Mouse (Mus musculus): ENCODE data around the gene Cd300a. TPM values are rescaled to one million over a fixed set of nuclear protein-coding genes. Genes with fewer than 3 reads are reported as not detected.

Cd300a gene
- polyA plus RNA-seq, 1 experiment from 2014 or later, result 1.5 TPM

DNA sequence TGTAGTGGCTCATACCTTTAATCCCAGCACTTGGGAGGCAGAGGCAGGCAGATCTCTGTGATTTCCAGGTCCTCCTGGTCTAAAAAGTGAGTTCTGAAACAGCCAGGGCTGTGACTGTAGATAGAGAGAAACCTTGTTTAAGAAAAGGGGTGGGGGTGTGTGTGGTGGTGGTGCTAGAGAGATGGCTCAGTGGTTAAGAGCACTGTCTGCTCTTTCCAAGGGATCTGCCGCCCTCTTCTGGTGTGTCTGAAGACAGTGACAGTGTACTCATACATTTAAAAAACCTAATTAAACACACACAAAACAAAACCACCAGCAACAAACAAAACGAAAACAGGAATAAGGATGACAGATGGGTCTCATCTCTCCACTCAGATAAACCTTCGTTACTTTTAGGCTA lies 27.2 kb upstream of the Cd300a start:
- H3K9ac ChIP-seq (ENCODE audit: low read length), result no peak overlapping the region
- 0 out of 2 replicates have a peak, but pooled peaks cover 7% of the 10 kb centered on the region for H3K4me1 ChIP-seq (replicated peaks; ENCODE audit: control insufficient read depth, insufficient read depth)
- WGBS, result 82% methylated on average over 3 of the region's 3 CpGs
- ATAC-seq (ENCODE audit: low FRiP score, low TSS enrichment), result no peak
- H3K27me3 ChIP-seq (ENCODE audit: control insufficient read depth, insufficient read depth, low read length), result no peaks in the 10 kb centered on the region
- no peaks in the 10 kb centered on the region for H3K9me3 ChIP-seq (ENCODE audit: control insufficient read depth, low read length)
- no peak for DNase-seq (ENCODE audit: low spot score)
- no peak overlapping the region for H3K27ac ChIP-seq (replicated peaks)
- no peaks in the 10 kb centered on the region for H3K36me3 ChIP-seq (ENCODE audit: control insufficient read depth, insufficient read depth, low read length)
- no peak overlapping the region for H3K4me2 ChIP-seq (replicated peaks; ENCODE audit: low read depth)
- no peak; the same call in 1 of the 2 replicates for TF ChIP-seq CTCF (IDR thresholded peaks at IDR 0.05; ENCODE audit: low read depth)
- TF ChIP-seq EP300 (optimal IDR thresholded peaks at IDR 0.05), result no peak
- H3K4me3 ChIP-seq (ENCODE audit: low read depth, low read length), result no peak overlapping the region

DNA sequence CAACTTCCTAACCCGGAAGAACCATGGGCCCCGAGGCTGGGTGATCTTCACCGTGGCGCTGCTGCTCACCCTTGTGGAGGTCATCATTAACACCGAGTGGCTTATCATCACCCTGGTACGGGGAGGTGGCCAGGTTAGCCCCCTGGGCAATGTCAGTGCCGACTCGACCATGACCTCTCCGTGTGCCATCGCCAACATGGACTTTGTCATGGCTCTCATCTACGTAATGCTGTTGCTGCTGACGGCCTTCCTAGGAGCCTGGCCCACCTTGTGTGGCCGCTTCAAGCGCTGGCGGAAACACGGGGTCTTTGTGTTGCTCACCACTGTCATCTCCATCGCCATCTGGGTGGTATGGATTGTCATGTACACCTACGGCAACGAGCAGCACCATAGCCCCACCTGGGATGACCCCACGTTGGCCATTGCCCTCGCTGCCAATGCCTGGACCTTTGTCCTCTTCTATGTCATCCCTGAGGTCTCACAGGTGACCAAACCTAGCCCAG lies 25.9 kb upstream of the Cd300a start:
- H3K27ac ChIP-seq (replicated peaks), result no peak overlapping the region
- DNase-seq (ENCODE audit: low spot score) (no peak), ATAC-seq (ENCODE audit: low FRiP score, low TSS enrichment) (no peak)
- H3K4me1 ChIP-seq (replicated peaks; ENCODE audit: control insufficient read depth, insufficient read depth), result 0 out of 2 replicates have a peak, but pooled peaks cover 7% of the 10 kb centered on the region
- H3K36me3 ChIP-seq (ENCODE audit: control insufficient read depth, insufficient read depth, low read length), result no peaks in the 10 kb centered on the region
- H3K9me3 ChIP-seq (ENCODE audit: control insufficient read depth, low read length), result no peaks in the 10 kb centered on the region
- H3K4me3 ChIP-seq (ENCODE audit: low read depth, low read length), result no peak overlapping the region
- no peak overlapping the region for H3K4me2 ChIP-seq (replicated peaks; ENCODE audit: low read depth)
- WGBS, result 92% methylated on average over 21 of the region's 21 CpGs
- no peaks in the 10 kb centered on the region for H3K27me3 ChIP-seq (ENCODE audit: control insufficient read depth, insufficient read depth, low read length)
- H3K9ac ChIP-seq (ENCODE audit: low read length), result no peak overlapping the region
- no peak for TF ChIP-seq EP300 (optimal IDR thresholded peaks at IDR 0.05)
- TF ChIP-seq CTCF (IDR thresholded peaks at IDR 0.05; ENCODE audit: low read depth), result no peak

DNA sequence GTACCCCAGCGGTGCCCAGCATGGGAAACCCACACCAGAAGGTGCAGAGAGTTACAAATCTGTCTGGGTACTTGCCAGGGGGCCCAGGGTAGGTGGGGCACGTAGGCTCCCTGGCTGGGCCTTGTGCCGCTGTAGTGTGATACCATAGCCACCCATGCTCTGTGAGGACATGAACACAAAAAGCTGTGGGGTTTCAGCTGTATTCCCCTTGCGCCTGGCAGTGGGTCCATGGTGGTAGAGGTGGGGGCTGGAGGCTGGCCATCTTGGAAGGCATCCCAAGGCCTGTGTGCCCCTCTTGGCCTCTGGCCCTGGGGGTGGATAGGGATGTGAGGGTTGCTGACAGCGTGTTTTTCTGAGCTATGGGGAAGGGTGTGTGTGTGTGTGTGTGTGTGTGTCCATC lies 23.8 kb upstream of the Cd300a start:
- Histone ChIP-seq H3K27me3 (ENCODE audit: control insufficient read depth, insufficient read depth, low read length) (no peaks in the 10 kb centered on the region), H3K4me3 (ENCODE audit: low read depth, low read length) (no peak overlapping the region), H3K36me3 (ENCODE audit: control insufficient read depth, insufficient read depth, low read length) (no peaks in the 10 kb centered on the region), H3K4me1 (replicated peaks; ENCODE audit: control insufficient read depth, insufficient read depth) (0 out of 2 replicates have a peak, but pooled peaks cover 7% of the 10 kb centered on the region), H3K4me2 (replicated peaks; ENCODE audit: low read depth) (no peak overlapping the region), H3K9ac (ENCODE audit: low read length) (no peak overlapping the region), H3K27ac (replicated peaks) (no peak overlapping the region), H3K9me3 (ENCODE audit: control insufficient read depth, low read length) (no peaks in the 10 kb centered on the region)
- WGBS, result 66% methylated on average over 5 of the region's 5 CpGs
- DNase-seq (ENCODE audit: low spot score) (no peak), ATAC-seq (ENCODE audit: low FRiP score, low TSS enrichment) (no peak)
- TF ChIP-seq EP300 (optimal IDR thresholded peaks at IDR 0.05) (no peak), CTCF (IDR thresholded peaks at IDR 0.05; ENCODE audit: low read depth) (no peak)

DNA sequence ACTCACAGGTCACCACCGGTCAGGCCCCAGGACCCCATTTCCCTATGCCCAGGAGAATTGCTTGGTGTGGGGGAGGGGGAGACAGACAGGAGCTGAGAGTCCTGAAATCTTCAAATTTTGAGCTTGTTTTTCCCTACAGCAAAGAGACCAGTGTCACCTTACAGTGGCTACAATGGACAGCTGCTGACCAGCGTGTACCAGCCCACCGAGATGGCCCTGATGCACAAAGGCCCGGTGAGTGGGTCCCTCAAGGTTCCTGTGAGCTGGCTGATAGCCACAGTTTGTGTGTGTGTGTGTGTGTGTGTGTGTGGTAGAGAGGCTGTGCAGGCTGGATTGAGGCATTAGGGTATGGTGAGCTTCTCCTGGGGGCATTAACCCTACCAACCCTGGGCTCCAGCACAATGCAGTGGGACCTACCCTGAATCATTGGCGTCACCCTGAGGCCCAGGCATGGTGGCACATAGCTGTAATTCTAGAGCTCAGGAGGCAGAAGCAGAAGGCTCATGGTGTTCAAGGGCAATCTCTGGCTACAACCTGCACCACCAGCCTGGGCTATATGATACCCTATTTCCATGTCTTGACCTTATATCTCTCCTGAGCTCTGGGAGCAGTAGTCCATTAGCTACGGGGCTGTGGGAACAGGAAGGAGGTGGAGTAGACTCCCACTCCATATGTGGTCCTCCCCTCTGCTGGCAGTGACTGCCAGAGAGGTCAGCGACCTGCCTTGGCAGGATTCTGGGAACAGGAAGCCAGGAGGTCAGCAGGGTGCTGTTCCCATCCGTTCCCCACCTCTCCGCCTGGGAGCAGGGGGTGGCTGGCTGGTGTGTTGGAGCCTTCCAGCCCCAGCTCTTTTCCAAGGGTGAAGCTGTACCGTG lies 23.1 kb upstream of the Cd300a start:
- ATAC-seq (ENCODE audit: low FRiP score, low TSS enrichment) (peak; percentile 48), DNase-seq (ENCODE audit: low spot score) (peak; percentile 39)
- H3K36me3 ChIP-seq (ENCODE audit: control insufficient read depth, insufficient read depth, low read length), result no peaks in the 10 kb centered on the region
- TF ChIP-seq EP300 (optimal IDR thresholded peaks at IDR 0.05) (no peak), CTCF (IDR thresholded peaks at IDR 0.05; ENCODE audit: low read depth) (no peak)
- H3K4me2 ChIP-seq (replicated peaks; ENCODE audit: low read depth), result no peak overlapping the region; the same call in 1 of the 2 replicates
- peak overlapping the region; percentile 65 for H3K27ac ChIP-seq (replicated peaks)
- no peaks in the 10 kb centered on the region for H3K27me3 ChIP-seq (ENCODE audit: control insufficient read depth, insufficient read depth, low read length)
- H3K4me3 ChIP-seq (ENCODE audit: low read depth, low read length), result no peak overlapping the region
- 0 out of 2 replicates have a peak, but pooled peaks cover 7% of the 10 kb centered on the region for H3K4me1 ChIP-seq (replicated peaks; ENCODE audit: control insufficient read depth, insufficient read depth)
- H3K9ac ChIP-seq (ENCODE audit: low read length), result peak overlapping the region; percentile 35; the same call in 1 of the 2 replicates
- WGBS, result 36% methylated on average over 10 of the region's 10 CpGs
- no peaks in the 10 kb centered on the region for H3K9me3 ChIP-seq (ENCODE audit: control insufficient read depth, low read length)

DNA sequence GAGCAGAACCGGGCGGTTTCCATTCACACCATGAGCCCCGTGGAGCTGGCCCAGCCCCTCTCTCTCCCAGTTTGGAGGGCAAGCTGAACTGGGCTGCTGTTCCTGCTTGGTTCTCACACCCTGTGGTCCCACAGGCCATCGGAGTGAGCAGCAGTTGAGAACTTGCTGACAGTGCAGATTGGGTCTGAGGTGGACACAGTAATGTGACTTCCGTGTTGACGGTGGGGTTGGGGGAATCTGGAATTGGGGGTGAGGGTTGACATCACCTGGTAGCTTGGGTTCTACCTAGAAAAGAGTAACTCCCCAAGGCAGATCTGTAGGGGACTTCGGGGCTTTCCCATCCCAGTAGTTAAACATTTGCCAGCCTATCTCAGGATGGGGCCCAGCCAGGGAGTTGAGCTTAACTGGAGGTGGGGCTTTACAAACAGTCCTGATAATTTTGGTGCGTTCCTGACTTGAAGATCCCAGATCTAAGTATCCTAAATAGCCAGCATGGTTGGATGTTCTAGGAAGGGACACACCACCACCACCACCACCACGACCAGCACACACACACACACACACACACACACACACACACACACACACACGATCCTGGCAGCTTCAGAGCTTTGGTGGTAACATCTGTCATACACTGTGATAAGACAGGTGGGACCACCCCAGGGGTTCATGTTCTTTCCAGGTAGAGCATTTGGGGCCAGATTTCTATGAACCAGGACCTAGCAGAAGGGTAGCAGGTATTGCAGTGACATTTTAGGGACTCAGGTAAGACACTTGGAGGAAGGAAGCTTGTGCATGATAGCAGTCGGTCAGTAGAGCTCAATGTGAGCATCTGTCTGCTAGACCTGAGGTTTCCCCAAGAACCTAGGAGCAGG lies 22.2 kb upstream of the Cd300a start:
- no peaks in the 10 kb centered on the region for H3K27me3 ChIP-seq (ENCODE audit: control insufficient read depth, insufficient read depth, low read length)
- DNase-seq (ENCODE audit: low spot score), result peak; percentile 66
- H3K9ac ChIP-seq (ENCODE audit: low read length), result peak overlapping the region; percentile 35; the same call in 1 of the 2 replicates
- 36% methylated on average over 11 of the region's 11 CpGs for WGBS
- H3K4me2 ChIP-seq (replicated peaks; ENCODE audit: low read depth), result no peak overlapping the region; the same call in 1 of the 2 replicates
- H3K4me1 ChIP-seq (replicated peaks; ENCODE audit: control insufficient read depth, insufficient read depth), result 0 out of 2 replicates have a peak, but pooled peaks cover 7% of the 10 kb centered on the region
- TF ChIP-seq CTCF (IDR thresholded peaks at IDR 0.05; ENCODE audit: low read depth) (no peak), EP300 (optimal IDR thresholded peaks at IDR 0.05) (no peak)
- no peak overlapping the region for H3K4me3 ChIP-seq (ENCODE audit: low read depth, low read length)
- ATAC-seq (ENCODE audit: low FRiP score, low TSS enrichment), result peak; percentile 43
- no peaks in the 10 kb centered on the region for H3K36me3 ChIP-seq (ENCODE audit: control insufficient read depth, insufficient read depth, low read length)
- H3K27ac ChIP-seq (replicated peaks), result peak overlapping the region; percentile 65
- H3K9me3 ChIP-seq (ENCODE audit: control insufficient read depth, low read length), result no peaks in the 10 kb centered on the region
